Mouse (Mus musculus) forebrain, embryonic 14.5 days (tissue): ENCODE data around the gene Gm20498. TPM values are rescaled to one million over a fixed set of nuclear protein-coding genes. Genes with fewer than 3 reads are reported as not detected.
"Not testable (repeated sequence)": the region's sequence is repeated elsewhere in the genome, so short reads cannot be mapped to it uniquely, and the experiment has no call there.

Source experiments
- ATAC-seq: fragments of 200-750 bp; cut with Nextera tagmentation; 2 replicates; pipeline ENCODE4 v1.8.0; 2017; ENCODE audit warnings: mild to moderate bottlenecking, moderate library complexity
- DNase-seq: peaks from one replicate; pipeline ENCODE4 v3.0.0-alpha.2; 2015; ENCODE audit warnings: low spot score
- H3K27ac ChIP-seq: fragments of 300-500 bp; sonication (generic); 2 replicates; pipeline ENCODE4 v1.5.1; 2014; ENCODE audit warnings: low read depth, mild to moderate bottlenecking, control low read depth, low read length, moderate library complexity
- H3K27me3 ChIP-seq: fragments of 300-500 bp; sonication (generic); replicated peaks from 2 replicates; pipeline ENCODE4 v1.6.1; 2014; ENCODE audit warnings: low read length, control low read depth, mixed read lengths; ENCODE audit not compliant: control insufficient read depth, insufficient read depth
- H3K36me3 ChIP-seq: fragments of 300-500 bp; sonication (generic); 2 replicates; pipeline ENCODE4 v1.6.1; 2014; ENCODE audit warnings: low read length, control low read depth; ENCODE audit not compliant: control insufficient read depth, insufficient read depth
- H3K4me1 ChIP-seq: fragments of 300-500 bp; sonication (generic); 2 replicates; pipeline ENCODE4 v1.6.1; 2014; ENCODE audit warnings: antibody characterized with exemption, low read length, control low read depth; ENCODE audit not compliant: control insufficient read depth, insufficient read depth
- H3K4me2 ChIP-seq: fragments of 300-500 bp; sonication (generic); 2 replicates; pipeline ENCODE4 v1.6.1; 2014; ENCODE audit warnings: mild to moderate bottlenecking, control low read depth, low read length
- H3K4me3 ChIP-seq: fragments of 300-500 bp; sonication (generic); 2 replicates; pipeline ENCODE4 v1.5.1; 2014; ENCODE audit warnings: low read depth, low read length, control low read depth
- H3K9ac ChIP-seq: fragments of 300-500 bp; sonication (generic); 2 replicates; pipeline ENCODE4 v1.6.1; 2014; ENCODE audit warnings: mild to moderate bottlenecking, low read length, control low read depth, moderate library complexity
- H3K9me3 ChIP-seq: fragments of 300-500 bp; sonication (generic); replicated peaks from 2 replicates; pipeline ENCODE4 v1.6.1; 2016; ENCODE audit warnings: low read length, control low read depth, mixed read lengths; ENCODE audit not compliant: control insufficient read depth
- WGBS: fragments of 180-500 bp; shearing (Covaris S2); extraction: QIAGEN DNeasy Blood & Tissue Kit; methylation state at CpG from one replicate; pipeline ENCODE4 v1.1.7; 2014; 5-methylcytosine and 5-hydroxymethylcytosine counted together
- polyA plus RNA-seq: library from polyadenylated mRNA; unstranded; fragments of >200 nt; fragmentation: Nextera tagmentation; extraction: Ambion mirVana; gene quantifications from 2 replicates; pipeline ENCODE4 v1.2.1, GENCODE M21; 2014

Gene Gm20498
- polyA plus RNA-seq, 1 experiment from 2014 or later, result 38.5 TPM

- 97% methylated on average over 5 of the region's 5 CpGs for WGBS
- ATAC-seq (no peak), DNase-seq (no peak)
- H3K27me3 ChIP-seq, result no peaks in the 10 kb centered on the region
- H3K4me2 ChIP-seq, result no peak overlapping the region
- no peak overlapping the region for H3K27ac ChIP-seq
- H3K36me3 ChIP-seq, result no peaks in the 10 kb centered on the region
- H3K4me1 ChIP-seq, result no peaks in the 10 kb centered on the region
- H3K4me3 ChIP-seq, result no peak overlapping the region
- no peaks in the 10 kb centered on the region for H3K9me3 ChIP-seq
- H3K9ac ChIP-seq, result no peak overlapping the region
Measured at GRCm38 (mm10) chr12:81490491-81490890, 42.2 kb downstream of the Gm20498 start.

GRCm38 (mm10) chr12:81485311-81485710 is 47.4 kb downstream of the Gm20498 start:
- peak overlapping the region; percentile 65 for H3K4me3 ChIP-seq
- no peaks in the 10 kb centered on the region for H3K36me3 ChIP-seq
- no peaks in the 10 kb centered on the region for H3K27me3 ChIP-seq
- no peak overlapping the region for H3K27ac ChIP-seq
- H3K4me1 ChIP-seq, result no peaks in the 10 kb centered on the region
- peak; percentile 24; the same call in 1 of the 2 replicates for ATAC-seq
- no peaks in the 10 kb centered on the region for H3K9me3 ChIP-seq
- DNase-seq, result no peak
- 49% methylated on average over 6 of the region's 6 CpGs for WGBS
- no peak overlapping the region for H3K9ac ChIP-seq
- peak overlapping the region; percentile 65 for H3K4me2 ChIP-seq

- ATAC-seq, result peak; percentile 99
- Histone ChIP-seq H3K4me2 (peak within 1 kb of the TSS; percentile 65), H3K4me1 (no peaks in the 10 kb centered on the region), H3K27me3 (no peaks in the 10 kb centered on the region), H3K36me3 (no peaks in the 10 kb centered on the region), H3K9ac (peak within 1 kb of the TSS; percentile 68), H3K27ac (peak within 1 kb of the TSS; percentile 89), H3K4me3 (peak within 1 kb of the TSS; percentile 65), H3K9me3 (no peaks in the 10 kb centered on the region)
- peak; percentile 91 for DNase-seq
- WGBS, result under 1% methylated on average over 31 of the region's 31 CpGs
Measured at GRCm38 (mm10) chr12:81484727-81485191, 47.9 kb downstream of the Gm20498 start, which contains the start of gene Cox16. Gene Cox16, minus strand, starts transcription at chr12:81485127.

GRCm38 (mm10) chr12:81484212-81484611 is 48.5 kb downstream of the Gm20498 start:
- H3K9ac ChIP-seq, result peak overlapping the region; percentile 68
- WGBS, result 3% methylated on average over 7 of the region's 7 CpGs
- no peaks in the 10 kb centered on the region for H3K4me1 ChIP-seq
- H3K27ac ChIP-seq, result no peak overlapping the region
- peak overlapping the region; percentile 65 for H3K4me2 ChIP-seq
- H3K36me3 ChIP-seq, result 0 out of 2 replicates have a peak, but pooled peaks cover 2% of the 10 kb centered on the region
- DNase-seq (peak; percentile 18), ATAC-seq (no peak)
- no peaks in the 10 kb centered on the region for H3K27me3 ChIP-seq
- H3K9me3 ChIP-seq, result no peaks in the 10 kb centered on the region
- H3K4me3 ChIP-seq, result peak overlapping the region; percentile 65

GRCm38 (mm10) chr12:81483656-81484055 is 49.0 kb downstream of the Gm20498 start:
- Histone ChIP-seq H3K36me3 (0 out of 2 replicates have a peak, but pooled peaks cover 3% of the 10 kb centered on the region), H3K9me3 (no peaks in the 10 kb centered on the region), H3K4me3 (peak overlapping the region; percentile 65), H3K4me1 (no peaks in the 10 kb centered on the region), H3K4me2 (peak overlapping the region; percentile 65), H3K9ac (peak overlapping the region; percentile 49), H3K27me3 (no peaks in the 10 kb centered on the region), H3K27ac (no peak overlapping the region)
- ATAC-seq (no peak), DNase-seq (peak; percentile 84)
- 35% methylated on average over 17 of the region's 17 CpGs for WGBS

- H3K4me1 ChIP-seq, H3K27ac ChIP-seq, DNase-seq, H3K4me3 ChIP-seq, H3K4me2 ChIP-seq, H3K9ac ChIP-seq, H3K36me3 ChIP-seq, H3K27me3 ChIP-seq, ATAC-seq, H3K9me3 ChIP-seq: not testable (repeated sequence)
- WGBS, result 94% methylated on average over 7 of the region's 7 CpGs
Measured at GRCm38 (mm10) chr12:81459051-81459450, 73.7 kb downstream of the Gm20498 start.

- not testable (repeated sequence) for DNase-seq, H3K36me3 ChIP-seq, H3K27me3 ChIP-seq, H3K4me2 ChIP-seq, H3K4me1 ChIP-seq, H3K4me3 ChIP-seq, H3K27ac ChIP-seq, H3K9ac ChIP-seq, H3K9me3 ChIP-seq, ATAC-seq
- 94% methylated on average over 9 of the region's 9 CpGs for WGBS
Measured at GRCm38 (mm10) chr12:81438985-81439384, 93.7 kb downstream of the Gm20498 start.

- not testable (repeated sequence) for H3K27me3 ChIP-seq, H3K9ac ChIP-seq, ATAC-seq, DNase-seq, H3K36me3 ChIP-seq, H3K9me3 ChIP-seq, H3K4me1 ChIP-seq, H3K4me3 ChIP-seq, H3K27ac ChIP-seq, H3K4me2 ChIP-seq
- WGBS, result 97% methylated on average over 2 of the region's 2 CpGs
Measured at GRCm38 (mm10) chr12:81434778-81435177, 97.9 kb downstream of the Gm20498 start.

- no peaks in the 10 kb centered on the region for H3K36me3 ChIP-seq
- 91% methylated on average over 1 of the region's 1 CpGs for WGBS
- H3K4me2 ChIP-seq, result no peak within 1 kb of the TSS
- no peak within 1 kb of the TSS for H3K27ac ChIP-seq
- H3K4me3 ChIP-seq, result no peak within 1 kb of the TSS
- no peak within 1 kb of the TSS for H3K9ac ChIP-seq
- no peak for DNase-seq
- no peaks in the 10 kb centered on the region; the same call in 1 of the 2 replicates for H3K9me3 ChIP-seq
- H3K4me1 ChIP-seq, result no peaks in the 10 kb centered on the region
- ATAC-seq, result no peak
- no peaks in the 10 kb centered on the region for H3K27me3 ChIP-seq
Measured at GRCm38 (mm10) chr12:81421846-81422245, 110.9 kb downstream of the Gm20498 start, which contains the start of gene Adam4. Gene Adam4, minus strand, starts transcription at chr12:81421946.
